Mouse (Mus musculus) G1E (cell line): ENCODE data around the gene Hapln2.

Experiments used
- CTCF ChIP-seq: IDR thresholded peaks from 2 replicates; pipeline ENCODE4 v1.5.1; 2012; ENCODE audit warnings: low read depth, low read length, inconsistent platforms, mixed read lengths
- GATA1 ChIP-seq: IDR thresholded peaks from 2 replicates; pipeline ENCODE4 v1.6.1; 2012; ENCODE audit warnings: borderline replicate concordance, low read length, inconsistent platforms, mixed read lengths
- GATA2 ChIP-seq: IDR thresholded peaks from 2 replicates; pipeline ENCODE4 v1.6.1; 2012; ENCODE audit warnings: low read depth, low read length, inconsistent platforms, borderline replicate concordance

DNA sequence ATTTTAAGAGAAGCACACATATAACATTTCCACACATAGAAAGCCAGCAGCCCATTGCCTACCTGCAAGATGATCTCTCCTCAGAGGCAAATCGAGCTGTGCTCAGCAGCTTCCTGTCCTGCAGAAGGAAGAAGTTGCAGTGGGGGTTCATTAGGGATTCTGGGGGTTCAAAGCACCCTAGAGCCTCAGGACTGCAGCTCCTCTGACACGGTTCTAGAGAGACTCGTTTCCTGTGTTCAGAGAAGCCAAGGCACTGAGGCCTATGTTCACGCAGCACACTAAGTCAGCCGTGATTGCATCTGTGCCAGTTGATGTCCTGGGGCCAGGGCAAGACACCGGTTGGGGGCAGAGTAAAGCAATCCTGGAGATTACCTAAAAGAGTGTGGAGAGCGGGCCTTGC lies 560 bp downstream of the Hapln2 start:
- TF ChIP-seq CTCF (no peak), GATA2 (no peak), GATA1 (no peak)
